Mouse (Mus musculus) stomach, postnatal 0 days (tissue): ENCODE data around the gene Rsbn1l. TPM values are rescaled to one million over a fixed set of nuclear protein-coding genes. Genes with fewer than 3 reads are reported as not detected.

Experiments used
- ATAC-seq: fragments of 200-750 bp; cut with Nextera tagmentation; 2 replicates; pipeline ENCODE4 v1.8.0; 2017; ENCODE audit not compliant: low FRiP score, low TSS enrichment
- DNase-seq: peaks from one replicate; pipeline ENCODE4 v3.0.0-alpha.2; 2016; ENCODE audit warnings: low spot score
- H3K27ac ChIP-seq: fragments of 300-500 bp; sonication (generic); replicated peaks from 2 replicates; pipeline ENCODE4 v1.5.1; 2014; ENCODE audit warnings: mild to moderate bottlenecking, control low read depth
- H3K27me3 ChIP-seq: fragments of 300-500 bp; sonication (generic); 2 replicates; pipeline ENCODE4 v1.6.1; 2014; ENCODE audit warnings: low read length; ENCODE audit not compliant: control insufficient read depth, insufficient read depth
- H3K36me3 ChIP-seq: fragments of 300-500 bp; sonication (generic); 2 replicates; pipeline ENCODE4 v1.6.1; 2014; ENCODE audit warnings: low read length, mixed read lengths; ENCODE audit not compliant: control insufficient read depth, insufficient read depth
- H3K4me1 ChIP-seq: fragments of 300-500 bp; sonication (generic); replicated peaks from 2 replicates; pipeline ENCODE4 v1.6.1; 2014; ENCODE audit warnings: antibody characterized with exemption; ENCODE audit not compliant: control insufficient read depth, insufficient read depth
- H3K4me2 ChIP-seq: fragments of 300-500 bp; sonication (generic); replicated peaks from 2 replicates; pipeline ENCODE4 v1.6.1; 2014; ENCODE audit warnings: low read depth, mild to moderate bottlenecking, control low read depth, moderate library complexity
- H3K4me3 ChIP-seq: fragments of 300-500 bp; sonication (generic); 2 replicates; pipeline ENCODE4 v1.5.1; 2014; ENCODE audit warnings: low read depth, low read length, control low read depth
- H3K9ac ChIP-seq: fragments of 300-500 bp; sonication (generic); 2 replicates; pipeline ENCODE4 v1.6.1; 2014; ENCODE audit warnings: mild to moderate bottlenecking, low read length, control low read depth, mixed read lengths
- H3K9me3 ChIP-seq: fragments of 300-500 bp; sonication (generic); 2 replicates; pipeline ENCODE4 v1.6.1; 2016; ENCODE audit warnings: low read length; ENCODE audit not compliant: control insufficient read depth
- CTCF ChIP-seq: IDR thresholded peaks from 2 replicates; pipeline ENCODE4 v1.5.1; 2016; ENCODE audit warnings: antibody characterized with exemption, low read depth, mild to moderate bottlenecking, moderate library complexity
- EP300 ChIP-seq: optimal IDR thresholded peaks from 2 replicates; pipeline ENCODE3; 2016; ENCODE audit warnings: antibody characterized with exemption
- WGBS: fragments of 180-500 bp; shearing (Covaris S2); extraction: QIAGEN DNeasy Blood & Tissue Kit; methylation state at CpG from one replicate; pipeline ENCODE4 v1.1.7; 2014; 5-methylcytosine and 5-hydroxymethylcytosine counted together
- polyA plus RNA-seq: library from polyadenylated mRNA; unstranded; fragments of >200 nt; fragmentation: Nextera tagmentation; extraction: Ambion mirVana; gene quantifications from 2 replicates; pipeline ENCODE4 v1.2.1, GENCODE M21; 2015

Gene Rsbn1l
- polyA plus RNA-seq, 1 experiment from 2014 or later, result 3.4 TPM

- H3K36me3 ChIP-seq, result no peaks in the 10 kb centered on the region
- peak overlapping the region; percentile 99 for H3K4me3 ChIP-seq
- 19% methylated on average over 9 of the region's 9 CpGs for WGBS
These were observed 3.8 kb downstream of the Rsbn1l start for GRCm38 (mm10) chr5:20952337-20952925.

GRCm38 (mm10) chr5:20951666-20952281, 4.4 kb downstream of the Rsbn1l start:
- WGBS, result under 1% methylated on average over 48 of the region's 51 CpGs
- Histone ChIP-seq H3K9ac (peak overlapping the region; percentile 96), H3K4me1 (no peaks in the 10 kb centered on the region), H3K9me3 (no peaks in the 10 kb centered on the region), H3K27me3 (no peaks in the 10 kb centered on the region), H3K27ac (peak overlapping the region; percentile 99), H3K36me3 (no peaks in the 10 kb centered on the region), H3K4me3 (peak overlapping the region; percentile 99), H3K4me2 (peak overlapping the region; percentile 67)
- ATAC-seq, result peak; percentile 99
- no peak for TF ChIP-seq CTCF
- no peak for TF ChIP-seq EP300
- peak; percentile 95 for DNase-seq

More at GRCm38 (mm10) chr5:20952337-20952925, 3.8 kb downstream of the Rsbn1l start:
- Histone ChIP-seq H3K27ac (peak overlapping the region; percentile 99; the same call in 1 of the 2 replicates), H3K27me3 (no peaks in the 10 kb centered on the region), H3K4me1 (no peaks in the 10 kb centered on the region), H3K9ac (peak overlapping the region; percentile 96), H3K4me2 (peak overlapping the region; percentile 67), H3K9me3 (no peaks in the 10 kb centered on the region)
- ATAC-seq (no peak), DNase-seq (no peak)
- TF ChIP-seq CTCF (no peak), EP300 (no peak)

GRCm38 (mm10) chr5:20950855-20951650, 5.1 kb downstream of the Rsbn1l start:
- H3K9me3 ChIP-seq, result no peaks in the 10 kb centered on the region
- H3K27ac ChIP-seq, result peak overlapping the region; percentile 99
- no peaks in the 10 kb centered on the region for H3K27me3 ChIP-seq
- no peaks in the 10 kb centered on the region for H3K4me1 ChIP-seq
- DNase-seq (peak; percentile 67), ATAC-seq (peak; percentile 69)
- WGBS, result under 1% methylated on average over 76 of the region's 88 CpGs
- peak overlapping the region; percentile 96 for H3K9ac ChIP-seq
- TF ChIP-seq CTCF (no peak), EP300 (no peak)
- peak overlapping the region; percentile 67 for H3K4me2 ChIP-seq
- no peaks in the 10 kb centered on the region for H3K36me3 ChIP-seq
- H3K4me3 ChIP-seq, result peak overlapping the region; percentile 99

GRCm38 (mm10) chr5:20950516-20950854, 5.7 kb downstream of the Rsbn1l start:
- Histone ChIP-seq H3K27me3 (no peaks in the 10 kb centered on the region), H3K36me3 (no peaks in the 10 kb centered on the region), H3K27ac (peak overlapping the region; percentile 99), H3K9ac (peak overlapping the region; percentile 96), H3K9me3 (no peaks in the 10 kb centered on the region), H3K4me3 (peak overlapping the region; percentile 99), H3K4me2 (peak overlapping the region; percentile 67), H3K4me1 (no peaks in the 10 kb centered on the region)
- ATAC-seq (no peak), DNase-seq (no peak)
- WGBS, result under 1% methylated on average over 9 of the region's 9 CpGs
- no peak for TF ChIP-seq EP300
- TF ChIP-seq CTCF, result no peak

- Histone ChIP-seq H3K4me1 (no peaks in the 10 kb centered on the region; the same call in 1 of the 2 replicates), H3K27ac (no peak overlapping the region), H3K4me2 (peak overlapping the region; percentile 67), H3K9ac (peak overlapping the region; percentile 96), H3K4me3 (peak overlapping the region; percentile 99), H3K36me3 (no peaks in the 10 kb centered on the region), H3K27me3 (no peaks in the 10 kb centered on the region), H3K9me3 (no peaks in the 10 kb centered on the region)
- no peak for DNase-seq
- no peak for ATAC-seq
- WGBS, result 3% methylated on average over 5 of the region's 5 CpGs
- TF ChIP-seq EP300, result no peak
- no peak for TF ChIP-seq CTCF
These were observed 6.1 kb downstream of the Rsbn1l start for GRCm38 (mm10) chr5:20950093-20950492.
